In genomic region chr9:31127876-31128465, GRCm38 (mm10) we compare ENCODE assay signal across 22 mouse cellular contexts. TPM values are rescaled to one million over a fixed set of nuclear protein-coding genes. Genes with fewer than 3 reads are reported as not detected.
A peak's percentile ranks its signal among the peaks of the same experiment; 100 is the strongest.
DNase-seq lines count a peak whose midpoint lies in the region; ATAC-seq and TF ChIP-seq lines count a peak whose summit lies in the region.
"Had no signal": no experiment of that assay in that cellular context is flagged by ENCODE, and none has a peak within 500 bp of the region (broad histone marks: within the 10 kb centered on the region; RNA-seq: fewer than 3 reads in every experiment).

No protein-coding gene starts in this region.

- no peak for TF ChIP-seq RAD21 in MEL (IDR thresholded peaks at IDR 0.05; ENCODE audit: low read depth, low read length)

- WGBS in midbrain, embryonic 14.5 days = 90% methylated on average over 12 of the region's 12 CpGs

- no peaks in the 10 kb centered on the region; the same call in 1 of the 2 replicates for H3K79me2 ChIP-seq in MEL (ENCODE audit: control insufficient read depth, insufficient read depth, low read length, poor library complexity)

- H3K9me3 ChIP-seq in MEL (replicated peaks; ENCODE audit: insufficient read depth, low read length) = no peaks in the 10 kb centered on the region
- H3K9me3 ChIP-seq in midbrain, embryonic 14.5 days (ENCODE audit: control insufficient read depth, low read length) = no peaks in the 10 kb centered on the region
- H3K9me3 ChIP-seq: forebrain, embryonic 15.5 days; hindbrain, embryonic 13.5 days; limb, embryonic 10.5 days; megakaryocyte, embryonic 14.5 days; neural tube, embryonic 13.5 days had no signal

- H3K4me3 ChIP-seq in MEL (ENCODE audit: control insufficient read depth in 1 of 2, insufficient read depth in 1 of 2, low read depth in 2 of 2, low read length in 2 of 2) = no peak overlapping the region
- no peak overlapping the region for H3K4me3 ChIP-seq in midbrain, embryonic 14.5 days (replicated peaks; ENCODE audit: low read depth, low read length)
- H3K4me3 ChIP-seq: erythroblast, embryonic 14.5 days; forebrain, embryonic 15.5 days; hindbrain, embryonic 13.5 days; left cerebral cortex, adult 2 months; limb, embryonic 10.5 days; megakaryocyte, embryonic 14.5 days; neural tube, embryonic 13.5 days had no signal

- H3K27ac ChIP-seq in MEL (ENCODE audit: control insufficient read depth, low read depth, low read length) = no peak overlapping the region
- no peak overlapping the region for H3K27ac ChIP-seq in midbrain, embryonic 14.5 days (replicated peaks; ENCODE audit: low read depth, low read length)
- H3K27ac ChIP-seq: forebrain, embryonic 15.5 days; hindbrain, embryonic 13.5 days; left cerebral cortex, adult 2 months; limb, embryonic 10.5 days; neural tube, embryonic 13.5 days; stomach, postnatal 0 days had no signal

- H3K4me1 ChIP-seq in MEL (ENCODE audit: control insufficient read depth in 1 of 2, insufficient read depth in 2 of 2, low read length in 2 of 2) = peaks cover 0 to 13% of the 10 kb centered on the region in 2 experiments; a peak in 2 of 4 replicates
- H3K4me1 ChIP-seq in midbrain, embryonic 14.5 days (ENCODE audit: control insufficient read depth, insufficient read depth, low read length) = peaks cover 13% of the 10 kb centered on the region

- no peaks in the 10 kb centered on the region; a peak in 1 of 4 replicates for H3K36me3 ChIP-seq in MEL (ENCODE audit: control insufficient read depth in 1 of 2, insufficient read depth in 2 of 2, low read length in 2 of 2)
- H3K36me3 ChIP-seq in midbrain, embryonic 14.5 days (ENCODE audit: control insufficient read depth, insufficient read depth, low read length) = no peaks in the 10 kb centered on the region
- H3K36me3 ChIP-seq: forebrain, embryonic 15.5 days; hindbrain, embryonic 13.5 days; limb, embryonic 10.5 days; neural tube, embryonic 13.5 days had no signal

- H3K27me3 ChIP-seq in MEL (ENCODE audit: control insufficient read depth in 1 of 2, insufficient read depth in 2 of 2, low read length in 2 of 2) = peaks cover 0 to 2% of the 10 kb centered on the region in 2 experiments; a peak in 2 of 4 replicates
- H3K27me3 ChIP-seq in midbrain, embryonic 14.5 days (ENCODE audit: control insufficient read depth, insufficient read depth, low read length) = peaks cover 36% of the 10 kb centered on the region

- H3K9ac ChIP-seq in MEL (ENCODE audit: control insufficient read depth, low read depth, low read length, poor library complexity, severe bottlenecking) = no peak overlapping the region
- no peak overlapping the region for H3K9ac ChIP-seq in midbrain, embryonic 14.5 days (replicated peaks; ENCODE audit: low read length)
- H3K9ac ChIP-seq: forebrain, embryonic 15.5 days; hindbrain, embryonic 13.5 days; neural tube, embryonic 13.5 days had no signal

- no peak for TF ChIP-seq POLR2A in MEL (IDR thresholded peaks at IDR 0.05; ENCODE audit: control insufficient read depth in 1 of 2, insufficient read depth in 1 of 2, low read depth in 1 of 2, low read length in 2 of 2, poor library complexity in 1 of 2)

- TF ChIP-seq EP300 in MEL (IDR thresholded peaks at IDR 0.05; ENCODE audit: low read depth in 1 of 2, low read length in 2 of 2) = no peak

- H3K4me2 ChIP-seq in midbrain, embryonic 14.5 days (ENCODE audit: low read length) = no peak overlapping the region
- H3K4me2 ChIP-seq: forebrain, embryonic 15.5 days; hindbrain, embryonic 13.5 days; liver, embryonic 11.5 days; neural tube, embryonic 13.5 days had no signal

- peak; percentile 29; the same call in 1 of the 2 replicates for ATAC-seq in megakaryocyte-erythroid progenitor cell, adult 5-6 weeks (replicated peaks; ENCODE audit: low FRiP score, low TSS enrichment, poor library complexity, severe bottlenecking)
- no peak for ATAC-seq in midbrain, embryonic 14.5 days (ENCODE audit: low FRiP score, low TSS enrichment)
- ATAC-seq: forebrain, embryonic 15.5 days had no signal

- DNase-seq in lung, postnatal 36 days = peak; percentile 32
- no peak for DNase-seq in lung, postnatal 25 days (ENCODE audit: low spot score)
- DNase-seq in MEL (ENCODE audit: low read depth, low spot score) = peak; percentile 21
- peak; percentile 41 to 43 for DNase-seq in kidney, adult 8-10 months
- no peak for DNase-seq in natural killer cell, adult 2 months (ENCODE audit: low spot score in 2 of 2)
- no peak for DNase-seq in midbrain, embryonic 14.5 days
- DNase-seq: adrenal gland, adult 8-10 months; cerebellum, adult 18-20 months; cerebellum, postnatal 36 days; lung, adult 2 months; right cerebral cortex, postnatal 14 days; thymus, postnatal 4 days had no signal

- no peak for TF ChIP-seq CTCF in MEL (IDR thresholded peaks at IDR 0.05 in 2 of 3, conservative IDR thresholded peaks at IDR 0.05 in 1 of 3; ENCODE audit: control insufficient read depth in 1 of 3, insufficient read depth in 1 of 3, low read depth in 2 of 3, low read length in 3 of 3, poor library complexity in 1 of 3, severe bottlenecking in 1 of 3)

TF ChIP-seq in MEL, 35 proteins besides CTCF, POLR2A, EP300 and RAD21:
- peak; percentile 83 for TF ChIP-seq BHLHE40 (IDR thresholded peaks at IDR 0.05; ENCODE audit: borderline replicate concordance, low read depth, low read length)
- no peak for TF ChIP-seq RCOR1 (IDR thresholded peaks at IDR 0.05; ENCODE audit: low read depth, low read length)
- TF ChIP-seq USF1 (IDR thresholded peaks at IDR 0.05; ENCODE audit: low read depth, low read length) = peak; percentile 80

RNA-seq across cellular contexts. Expression of gene St14, which starts 3.7 kb away (rescaled TPM):
- total RNA-seq in MEL (2012; rRNA removed) = 0.08 and 0.10 TPM in 2 replicates
- polyA plus RNA-seq in MEL (2012; ENCODE audit: insufficient read depth in 1 of 2, insufficient read length in 2 of 2, low read depth in 1 of 2, low replicate concordance in 2 of 2, missing spikeins in 1 of 2) = under 1 TPM in 1 of 2 experiments, not detected in 1; 0.19 TPM
- total RNA-seq in megakaryocyte-erythroid progenitor cell, adult 5-6 weeks (2014; fragmentation: Nextera tagmentation) = not detected in 2 replicates
- 0.42 and 1.2 TPM in 2 replicates for total RNA-seq in megakaryocyte-erythroid progenitor cell, adult 5-6 weeks (2017)
- 0.85 and 1.2 TPM in 2 replicates for polyA plus RNA-seq in midbrain, embryonic 14.5 days (2014; fragmentation: Nextera tagmentation; extraction: Ambion mirVana)

Comparison
In these comparisons a context has a peak if more than half of its experiments do, and no peak if none do; other contexts are left out.
1. DNase-seq: peak in lung, postnatal 36 days (single experiment), MEL (single experiment) and kidney, adult 8-10 months (2 of 2); none in lung, postnatal 25 days (single experiment), natural killer cell, adult 2 months (0 of 2) and midbrain, embryonic 14.5 days (single experiment).